Mouse (Mus musculus): Measurements from ENCODE around the gene Frk. TPM values are rescaled to one million over a fixed set of nuclear protein-coding genes. Genes with fewer than 3 reads are reported as not detected.
"Not testable (repeated sequence)": the region's sequence is repeated elsewhere in the genome, so short reads cannot be mapped to it uniquely, and the experiment has no call there.

Frk gene
- polyA plus RNA-seq, 1 experiment: 14.3 TPM

GRCm38 (mm10) chr10:34551636-34552035, 68.4 kb downstream of the Frk start:
- H3K27ac ChIP-seq (ENCODE audit: insufficient read depth, low read length): no peak overlapping the region
- H3K4me3 ChIP-seq (ENCODE audit: insufficient read depth, low read length): no peak overlapping the region
- TF ChIP-seq POLR2A (IDR thresholded peaks at IDR 0.05; ENCODE audit: low read depth, low read length) (no peak), CTCF (IDR thresholded peaks at IDR 0.05; ENCODE audit: borderline replicate concordance, insufficient read depth, low read length) (no peak)
- no peaks in the 10 kb centered on the region for H3K4me1 ChIP-seq (ENCODE audit: control insufficient read depth, insufficient read depth, low read length)

DNA sequence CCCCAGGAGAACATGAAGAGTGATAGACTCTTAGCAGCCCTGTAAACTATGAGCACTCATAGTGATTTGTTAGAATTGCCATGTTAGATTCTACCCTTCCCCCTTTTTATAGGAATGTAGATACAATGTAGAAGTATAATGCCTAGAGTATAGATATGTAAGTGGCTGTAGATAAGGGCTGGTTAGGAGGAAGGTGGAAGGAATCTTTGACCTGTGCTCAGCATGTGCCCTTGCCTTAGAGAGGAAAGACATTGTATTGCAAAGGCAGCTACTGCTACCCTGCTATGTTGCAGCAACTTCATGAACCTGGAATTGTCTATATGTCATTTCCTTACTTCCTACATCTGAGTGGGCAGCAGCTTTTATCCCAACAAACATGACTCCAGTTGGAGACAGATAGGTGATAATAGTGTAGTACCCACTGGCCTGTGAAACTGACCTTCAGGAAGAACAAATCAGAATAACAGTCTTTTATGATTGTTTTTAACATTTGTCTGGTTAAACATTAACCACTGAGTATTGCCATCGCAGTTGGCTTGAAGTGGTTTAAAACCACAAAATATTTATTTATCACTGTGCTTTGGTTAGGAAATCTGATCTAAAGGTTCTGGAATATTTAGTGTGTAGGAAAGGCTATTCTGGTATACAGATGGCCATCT, 80.4 kb downstream of the Frk start:
- no peak overlapping the region for H3K27ac ChIP-seq (ENCODE audit: insufficient read depth, low read length)
- TF ChIP-seq POLR2A (IDR thresholded peaks at IDR 0.05; ENCODE audit: low read depth, low read length) (no peak), CTCF (IDR thresholded peaks at IDR 0.05; ENCODE audit: borderline replicate concordance, insufficient read depth, low read length) (no peak)
- no peak overlapping the region for H3K4me3 ChIP-seq (ENCODE audit: insufficient read depth, low read length)
- H3K4me1 ChIP-seq (ENCODE audit: control insufficient read depth, insufficient read depth, low read length): no peaks in the 10 kb centered on the region

DNA sequence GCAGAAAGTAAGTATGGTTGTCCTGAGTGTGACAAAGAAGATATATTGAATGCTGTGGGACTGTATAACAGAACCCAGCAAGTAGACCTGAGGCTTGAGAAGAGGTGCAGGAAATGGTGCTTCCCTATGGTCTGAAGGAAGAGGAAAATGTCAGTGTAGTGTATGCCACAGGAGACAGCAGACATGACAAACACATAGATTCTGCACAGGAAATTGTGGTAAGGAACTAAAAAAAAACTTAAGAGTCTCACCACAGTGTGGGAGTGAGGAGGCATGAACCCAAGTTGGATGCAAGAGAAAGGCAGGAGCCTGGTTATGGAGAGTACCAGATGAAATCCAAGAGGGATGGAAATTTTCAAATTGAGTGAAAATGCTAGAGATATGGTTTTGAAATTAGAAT, 132.3 kb downstream of the Frk start:
- no peak overlapping the region for H3K27ac ChIP-seq (ENCODE audit: insufficient read depth, low read length)
- H3K4me1 ChIP-seq (ENCODE audit: control insufficient read depth, insufficient read depth, low read length): no peaks in the 10 kb centered on the region
- H3K4me3 ChIP-seq (ENCODE audit: insufficient read depth, low read length): no peak overlapping the region
- TF ChIP-seq CTCF (IDR thresholded peaks at IDR 0.05; ENCODE audit: borderline replicate concordance, insufficient read depth, low read length) (no peak), POLR2A (IDR thresholded peaks at IDR 0.05; ENCODE audit: low read depth, low read length) (no peak)

DNA sequence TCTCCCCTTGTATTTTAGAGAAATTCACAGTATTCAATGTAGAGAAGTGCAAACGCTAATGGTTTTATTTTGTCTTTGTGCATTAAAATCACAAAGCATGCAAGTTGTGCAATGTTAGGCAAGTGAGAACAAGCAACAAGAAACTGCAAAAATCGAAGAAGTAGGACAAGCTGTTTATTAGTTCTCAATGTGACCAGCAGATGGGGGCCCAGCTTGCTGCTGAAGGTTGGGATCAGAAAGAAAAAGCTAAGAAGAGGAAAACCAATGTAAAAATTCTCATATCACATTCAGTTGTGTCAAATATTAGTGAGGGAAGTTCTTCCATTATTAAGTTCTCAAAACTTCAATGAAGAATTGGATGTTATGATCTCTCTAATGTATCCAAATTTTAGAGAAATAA, 134.0 kb downstream of the Frk start:
- TF ChIP-seq CTCF (IDR thresholded peaks at IDR 0.05; ENCODE audit: borderline replicate concordance, insufficient read depth, low read length) (no peak), POLR2A (IDR thresholded peaks at IDR 0.05; ENCODE audit: low read depth, low read length) (no peak)
- Histone ChIP-seq H3K4me1 (ENCODE audit: control insufficient read depth, insufficient read depth, low read length) (no peaks in the 10 kb centered on the region), H3K27ac (ENCODE audit: insufficient read depth, low read length) (no peak overlapping the region), H3K4me3 (ENCODE audit: insufficient read depth, low read length) (no peak overlapping the region)

DNA sequence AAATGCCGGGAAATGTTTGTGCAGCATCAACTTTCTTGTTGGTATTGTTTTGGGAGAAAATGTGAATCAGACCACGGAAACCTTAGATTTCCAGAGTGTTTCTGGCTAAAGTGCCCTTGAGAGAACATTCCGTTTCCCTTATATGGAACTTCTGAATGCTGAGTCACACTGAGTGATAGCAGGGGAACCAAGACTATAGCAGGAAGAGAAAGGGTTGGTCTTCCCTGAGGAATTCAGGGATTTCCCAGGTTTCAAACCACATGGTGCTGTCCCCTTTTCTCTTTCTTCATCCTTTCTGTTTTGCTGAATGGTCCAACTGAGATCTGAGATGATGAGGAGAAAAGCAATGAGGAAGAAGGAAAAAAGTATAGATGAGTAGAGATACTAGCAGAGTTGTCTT, 135.3 kb downstream of the Frk start:
- no peak for TF ChIP-seq POLR2A (IDR thresholded peaks at IDR 0.05; ENCODE audit: low read depth, low read length)
- no peak overlapping the region for H3K4me3 ChIP-seq (ENCODE audit: insufficient read depth, low read length)

DNA sequence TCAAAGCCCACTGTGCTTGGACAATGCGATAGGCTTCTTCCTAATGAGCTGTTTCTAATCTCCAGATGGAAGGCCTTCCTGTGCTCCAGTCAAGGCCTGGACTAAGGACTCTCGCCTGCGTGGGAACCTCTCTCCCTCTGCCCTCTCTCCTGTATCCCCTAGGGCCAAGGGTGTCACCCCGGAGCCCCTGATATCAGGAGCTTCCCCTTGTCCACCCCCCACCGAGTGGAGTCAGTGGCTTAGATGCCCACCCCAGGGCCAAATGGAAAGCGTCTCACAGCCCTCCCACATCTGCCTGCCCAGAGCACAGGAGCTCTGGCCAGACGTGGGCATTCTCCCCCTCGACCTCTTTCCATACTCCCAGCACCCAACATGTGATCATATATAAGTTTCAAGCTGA, 137.3 kb downstream of the Frk start:
- H3K27ac ChIP-seq (ENCODE audit: insufficient read depth, low read length); H3K4me1 ChIP-seq (ENCODE audit: control insufficient read depth, insufficient read depth, low read length); H3K4me3 ChIP-seq (ENCODE audit: insufficient read depth, low read length): not testable (repeated sequence)

More for the DNA sequence above, 135.3 kb downstream of the Frk start:
- Histone ChIP-seq H3K4me1 (ENCODE audit: control insufficient read depth, insufficient read depth, low read length) (no peaks in the 10 kb centered on the region), H3K27ac (ENCODE audit: insufficient read depth, low read length) (no peak overlapping the region)

DNA sequence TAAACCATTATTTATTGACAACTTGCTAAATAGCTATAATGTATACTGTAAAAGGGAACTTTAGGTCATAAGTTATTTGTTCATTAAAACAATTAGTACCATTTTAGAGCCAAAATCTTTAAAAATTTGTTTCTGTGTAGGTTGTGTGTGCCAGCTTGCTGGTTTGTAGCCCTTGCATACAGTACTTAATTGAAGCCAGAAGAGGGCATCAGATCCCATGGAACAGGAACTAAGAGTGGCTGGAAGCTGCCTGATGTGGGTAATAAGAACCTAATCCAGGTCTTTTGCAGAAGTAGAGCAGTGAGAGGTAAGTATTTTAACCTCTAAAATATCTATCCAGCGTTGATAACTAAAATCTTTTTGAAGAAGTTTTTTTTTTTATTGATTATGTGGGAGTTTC, 155.0 kb downstream of the Frk start:
- no peak overlapping the region for H3K4me3 ChIP-seq (ENCODE audit: insufficient read depth, low read length)
- no peaks in the 10 kb centered on the region for H3K4me1 ChIP-seq (ENCODE audit: control insufficient read depth, insufficient read depth, low read length)
- TF ChIP-seq POLR2A (IDR thresholded peaks at IDR 0.05; ENCODE audit: low read depth, low read length) (no peak), CTCF (IDR thresholded peaks at IDR 0.05; ENCODE audit: borderline replicate concordance, insufficient read depth, low read length) (no peak)

More for the DNA sequence above, 155.0 kb downstream of the Frk start:
- H3K27ac ChIP-seq (ENCODE audit: insufficient read depth, low read length): no peak overlapping the region

Other genes with a start within 250 kb of the Frk start
- 51.5 and 62.7 TPM in 2 replicates for gene Tspyl1, start 201.2 kb upstream of the Frk start, polyA plus RNA-seq (2011; ENCODE audit: insufficient read length, low read depth, missing spikeins)
- gene Tspyl4, start 186.0 kb upstream of the Frk start, polyA plus RNA-seq (2011; ENCODE audit: insufficient read length, low read depth, missing spikeins): 14.6 and 18.7 TPM in 2 replicates
- 20.2 and 23.0 TPM in 2 replicates for gene Col10a1, start 93.4 kb upstream of the Frk start, polyA plus RNA-seq (2011; ENCODE audit: insufficient read length, low read depth, missing spikeins)
- 8.9 and 10.0 TPM in 2 replicates for gene Nt5dc1, start 64.8 kb upstream of the Frk start, polyA plus RNA-seq (2011; ENCODE audit: insufficient read length, low read depth, missing spikeins)